Mouse (Mus musculus) MEL (cell line): ENCODE measurements around the gene Commd7. TPM values are rescaled to one million over a fixed set of nuclear protein-coding genes. Genes with fewer than 3 reads are reported as not detected.

Source experiments
- DNase-seq: peaks from one replicate; pipeline ENCODE4 v3.0.0; 2011; ENCODE audit warnings: low read depth, low spot score
- H3K27ac ChIP-seq: 2 replicates; pipeline ENCODE4 v1.5.1; 2012; ENCODE audit warnings: low read depth, mild to moderate bottlenecking, control low read depth, low read length, moderate library complexity; ENCODE audit not compliant: control insufficient read depth
- H3K27me3 ChIP-seq, 2 experiments: fragments of 150-350 bp in 1 of 2; sonication (generic) in 1 of 2; 2 replicates each; pipeline ENCODE4 v1.6.1; 2012; ENCODE audit warnings: low read length in 2 of 2, mild to moderate bottlenecking in 2 of 2, improper control_type of control experiment in 1 of 2, moderate library complexity in 1 of 2; ENCODE audit not compliant: insufficient read depth in 2 of 2, control insufficient read depth in 1 of 2
- H3K36me3 ChIP-seq, 2 experiments: 2 replicates each; pipeline ENCODE4 v1.6.1; 2012 to 2014; ENCODE audit warnings: low read length in 2 of 2, improper control_type of control experiment in 1 of 2, inconsistent platforms in 1 of 2, mild to moderate bottlenecking in 1 of 2; ENCODE audit not compliant: insufficient read depth in 2 of 2, control insufficient read depth in 1 of 2
- H3K4me1 ChIP-seq, 2 experiments: fragments of 150-350 bp in 1 of 2; sonication (generic) in 1 of 2; 2 replicates each; pipeline ENCODE4 v1.6.1; 2012; ENCODE audit warnings: low read length in 2 of 2, improper control_type of control experiment in 1 of 2, mild to moderate bottlenecking in 1 of 2; ENCODE audit not compliant: insufficient read depth in 2 of 2, control insufficient read depth in 1 of 2
- H3K4me3 ChIP-seq, 2 experiments: fragments of 150-350 bp in 1 of 2; sonication (generic) in 1 of 2; 2 replicates each; pipeline ENCODE4 v1.5.1; 2012; ENCODE audit warnings: low read depth in 2 of 2, low read length in 2 of 2, mild to moderate bottlenecking in 2 of 2, moderate library complexity in 2 of 2, control low read depth in 1 of 2, improper control_type of control experiment in 1 of 2; ENCODE audit not compliant: control insufficient read depth in 1 of 2, insufficient read depth in 1 of 2
- H3K79me2 ChIP-seq: 2 replicates; pipeline ENCODE4 v1.6.1; 2012; ENCODE audit warnings: mild to moderate bottlenecking, low read length, moderate library complexity; ENCODE audit not compliant: control insufficient read depth, poor library complexity, insufficient read depth
- H3K9ac ChIP-seq: 2 replicates; pipeline ENCODE4 v1.6.1; 2012; ENCODE audit warnings: low read depth, mild to moderate bottlenecking, control low read depth, low read length, moderate library complexity; ENCODE audit not compliant: control insufficient read depth, poor library complexity, severe bottlenecking
- H3K9me3 ChIP-seq: fragments of 150-350 bp; sonication (generic); replicated peaks from 2 replicates; pipeline ENCODE4 v1.6.1; 2012; ENCODE audit warnings: mild to moderate bottlenecking, low read length, improper control_type of control experiment, moderate library complexity; ENCODE audit not compliant: insufficient read depth
- CHD1 ChIP-seq: IDR thresholded peaks from 2 replicates; pipeline ENCODE4 v1.6.1; 2012; ENCODE audit warnings: low read depth, mild to moderate bottlenecking, inconsistent platforms, low read length, improper control_type of control experiment
- CHD2 ChIP-seq: IDR thresholded peaks from 2 replicates; pipeline ENCODE4 v1.6.1; 2011; ENCODE audit warnings: low read length, improper control_type of control experiment
- E2F4 ChIP-seq: IDR thresholded peaks from 2 replicates; pipeline ENCODE4 v1.6.1; 2011; ENCODE audit warnings: low read depth, low read length, improper control_type of control experiment, borderline replicate concordance
- GABPA ChIP-seq: IDR thresholded peaks from 2 replicates; pipeline ENCODE4 v1.6.1; 2012; ENCODE audit warnings: low read depth, mild to moderate bottlenecking, inconsistent platforms, low read length, improper control_type of control experiment, moderate library complexity
- HCFC1 ChIP-seq: IDR thresholded peaks from 2 replicates; pipeline ENCODE4 v1.6.1; 2012; ENCODE audit warnings: low read depth, mild to moderate bottlenecking, inconsistent platforms, low read length, improper control_type of control experiment, moderate library complexity
- JUND ChIP-seq: IDR thresholded peaks from 2 replicates; pipeline ENCODE4 v1.6.1; 2011; ENCODE audit warnings: low read depth, mild to moderate bottlenecking, improper control_type of control experiment, low read length
- MAFK ChIP-seq: IDR thresholded peaks from 2 replicates; pipeline ENCODE4 v1.6.1; 2011; ENCODE audit warnings: low read depth, mild to moderate bottlenecking, low read length, improper control_type of control experiment, borderline replicate concordance
- MAZ ChIP-seq: IDR thresholded peaks from 2 replicates; pipeline ENCODE4 v1.6.1; 2012; ENCODE audit warnings: low read depth, mild to moderate bottlenecking, inconsistent platforms, low read length, improper control_type of control experiment
- MEF2A ChIP-seq: IDR thresholded peaks from 2 replicates; pipeline ENCODE4 v1.6.1; 2014; ENCODE audit warnings: low read depth, mild to moderate bottlenecking, inconsistent platforms, low read length, improper control_type of control experiment; ENCODE audit not compliant: poor library complexity, insufficient replicate concordance, severe bottlenecking; ENCODE audit errors: extremely low read depth
- MYC ChIP-seq: IDR thresholded peaks from 2 replicates; pipeline ENCODE4 v1.6.1; 2011; ENCODE audit warnings: low read depth, mild to moderate bottlenecking, low read length, improper control_type of control experiment, moderate library complexity
- POLR2A ChIP-seq, 2 experiments: IDR thresholded peaks; 2 replicates each; pipeline ENCODE4 v1.6.1; 2011 to 2012; ENCODE audit warnings: low read length in 2 of 2, mild to moderate bottlenecking in 2 of 2, control low read depth in 1 of 2, improper control_type of control experiment in 1 of 2, low read depth in 1 of 2, moderate library complexity in 1 of 2; ENCODE audit not compliant: control insufficient read depth in 1 of 2, insufficient read depth in 1 of 2, poor library complexity in 1 of 2
- POLR2AphosphoS2 ChIP-seq: IDR thresholded peaks from 2 replicates; pipeline ENCODE4 v1.6.1; 2011; ENCODE audit warnings: low read length, improper control_type of control experiment
- POLR2AphosphoS5 ChIP-seq: IDR thresholded peaks from 2 replicates; pipeline ENCODE4 v1.6.1; 2012; ENCODE audit warnings: low read depth, borderline replicate concordance, mild to moderate bottlenecking, inconsistent platforms, low read length, moderate library complexity, mixed read lengths
- RAD21 ChIP-seq: IDR thresholded peaks from 2 replicates; pipeline ENCODE4 v1.6.1; 2011; ENCODE audit warnings: mild to moderate bottlenecking, low read depth, low read length, improper control_type of control experiment
- RCOR1 ChIP-seq: IDR thresholded peaks from 2 replicates; pipeline ENCODE4 v1.6.1; 2012; ENCODE audit warnings: low read depth, mild to moderate bottlenecking, inconsistent platforms, low read length, improper control_type of control experiment
- SIN3A ChIP-seq: IDR thresholded peaks from 2 replicates; pipeline ENCODE4 v1.6.1; 2012; ENCODE audit warnings: low read length, improper control_type of control experiment, inconsistent platforms
- TBP ChIP-seq: IDR thresholded peaks from 2 replicates; pipeline ENCODE4 v1.8.0; 2011; ENCODE audit warnings: low read depth, low read length, improper control_type of control experiment
- TCF12 ChIP-seq: IDR thresholded peaks from 2 replicates; pipeline ENCODE4 v1.6.1; 2014; ENCODE audit warnings: low read depth, mild to moderate bottlenecking, inconsistent platforms, low read length, improper control_type of control experiment, moderate library complexity
- USF2 ChIP-seq, 2 experiments: IDR thresholded peaks; 2 replicates each; pipeline ENCODE4 v1.6.1; 2011 to 2012; ENCODE audit warnings: improper control_type of control experiment in 2 of 2, low read length in 2 of 2, borderline replicate concordance in 1 of 2, inconsistent platforms in 1 of 2, low read depth in 1 of 2, mild to moderate bottlenecking in 1 of 2; ENCODE audit not compliant: insufficient read depth in 1 of 2
- ZC3H11A ChIP-seq: IDR thresholded peaks from 2 replicates; pipeline ENCODE4 v1.6.1; 2012; ENCODE audit warnings: low read depth, mild to moderate bottlenecking, inconsistent platforms, low read length, improper control_type of control experiment
- ZKSCAN1 ChIP-seq: IDR thresholded peaks from 2 replicates; pipeline ENCODE4 v1.6.1; 2012; ENCODE audit warnings: low read depth, mild to moderate bottlenecking, inconsistent platforms, low read length, improper control_type of control experiment, moderate library complexity
- ZMIZ1 ChIP-seq: IDR thresholded peaks from 2 replicates; pipeline ENCODE4 v1.6.1; 2012; ENCODE audit warnings: low read depth, mild to moderate bottlenecking, inconsistent platforms, low read length, improper control_type of control experiment, moderate library complexity
- polyA plus RNA-seq, 2 experiments: library from polyadenylated mRNA; stranded (reverse) in 1 of 2; unstranded in 1 of 2; fragments of >175 nt in 1 of 2; fragments of >200 nt in 1 of 2; gene quantifications; 2 replicates each; pipeline versions ENCODE4 v1.2.1 to v1.2.4; 2012; ENCODE audit warnings: low replicate concordance in 2 of 2, low read depth in 1 of 2; ENCODE audit not compliant: insufficient read length in 2 of 2, insufficient read depth in 1 of 2, missing spikeins in 1 of 2
- total RNA-seq: library from RNA; depleted of rRNA; stranded (reverse); fragments of 300-350 nt; gene quantifications from 2 replicates; pipeline ENCODE4 v1.2.3, GENCODE M21; 2012

Gene Commd7
- total and polyA plus RNA-seq, 3 experiments: 25.5 to 36.1 TPM; not detected in 1

DNA sequence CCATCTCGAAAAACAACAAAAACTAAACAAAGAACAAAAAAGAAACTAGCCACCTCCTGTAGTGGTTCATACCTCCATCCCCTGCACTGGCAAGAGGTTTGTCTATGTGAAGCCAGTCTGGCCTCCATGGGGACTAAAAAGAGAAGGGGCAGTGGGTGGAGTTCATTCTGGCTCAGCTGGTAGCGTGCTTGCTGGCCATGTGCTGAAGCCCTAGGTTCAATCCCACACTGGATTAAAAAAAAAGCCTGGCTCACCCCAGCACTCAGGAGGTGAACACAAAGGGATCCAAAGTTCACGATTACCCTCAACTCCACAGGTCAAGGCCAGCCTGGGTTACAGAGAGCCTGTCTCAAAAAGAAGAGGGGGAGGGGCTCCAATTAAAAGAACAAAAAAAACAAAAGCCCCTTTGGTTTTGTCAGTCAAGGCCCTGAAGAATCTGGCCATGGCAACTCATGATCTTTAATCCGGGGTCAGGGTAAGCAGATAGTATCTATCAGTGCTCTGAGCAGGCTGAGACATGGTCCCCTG is 52.1 kb downstream of the Commd7 start:
- Histone ChIP-seq H3K4me1 (peaks cover 9 to 39% of the 10 kb centered on the region in 2 experiments), H3K9me3 (no peaks in the 10 kb centered on the region), H3K9ac (no peak overlapping the region), H3K27me3 (no peaks in the 10 kb centered on the region), H3K27ac (no peak overlapping the region), H3K36me3 (peaks cover 0 to 28% of the 10 kb centered on the region in 2 experiments; a peak in 2 of 4 replicates), H3K4me3 (no peak overlapping the region), H3K79me2 (peaks cover 5% of the 10 kb centered on the region; the same call in 1 of the 2 replicates)
- TF ChIP-seq TBP (no peak), TCF12 (no peak), MYC (no peak), RAD21 (no peak), MAFK (no peak), SIN3A (no peak), CHD2 (no peak), ZKSCAN1 (no peak)
- DNase-seq: no peak

DNA sequence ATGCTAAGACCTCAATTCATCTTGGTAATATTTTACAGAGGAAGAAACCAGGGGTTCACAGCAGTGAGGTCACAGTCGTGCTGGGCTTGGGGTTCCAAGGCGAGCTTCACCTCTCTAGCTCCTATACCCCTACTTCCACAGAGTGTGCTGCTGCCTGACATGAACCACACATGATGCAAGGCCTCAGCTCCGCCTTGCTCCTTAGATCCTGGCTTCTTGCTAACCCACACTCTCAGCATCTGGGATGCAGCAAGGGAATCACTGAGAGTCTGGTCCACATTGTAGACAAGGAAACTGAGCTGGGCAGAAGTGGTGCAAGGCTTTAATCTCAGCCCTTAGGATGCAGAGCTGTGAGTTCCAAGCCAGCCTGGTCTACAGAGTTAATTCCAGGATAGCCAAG is 52.5 kb downstream of the Commd7 start:
- Histone ChIP-seq H3K36me3 (peaks cover 0 to 30% of the 10 kb centered on the region in 2 experiments; a peak in 2 of 4 replicates), H3K9me3 (no peaks in the 10 kb centered on the region), H3K9ac (no peak overlapping the region), H3K79me2 (peaks cover 5% of the 10 kb centered on the region; the same call in 1 of the 2 replicates), H3K4me1 (peaks cover 13 to 43% of the 10 kb centered on the region in 2 experiments), H3K27me3 (no peaks in the 10 kb centered on the region), H3K4me3 (no peak overlapping the region), H3K27ac (no peak overlapping the region)
- no peak for TF ChIP-seq RCOR1
- no peak for TF ChIP-seq CHD1
- no peak for TF ChIP-seq JUND
- no peak for TF ChIP-seq MAZ
- TF ChIP-seq CHD2: no peak
- no peak for TF ChIP-seq SIN3A
- no peak for TF ChIP-seq ZC3H11A
- no peak for TF ChIP-seq POLR2AphosphoS2
- TF ChIP-seq HCFC1: no peak
- TF ChIP-seq POLR2A (IDR thresholded peaks at IDR 0.05; ENCODE audit: control insufficient read depth in 1 of 2, insufficient read depth in 1 of 2, low read depth in 1 of 2, low read length in 2 of 2, poor library complexity in 1 of 2): no peak
- TF ChIP-seq E2F4: no peak
- no peak for TF ChIP-seq POLR2AphosphoS5
- no peak for TF ChIP-seq ZMIZ1
- no peak for TF ChIP-seq MEF2A
- no peak for TF ChIP-seq MYC
- no peak for TF ChIP-seq ZKSCAN1
- TF ChIP-seq USF2 (IDR thresholded peaks at IDR 0.05; ENCODE audit: borderline replicate concordance in 1 of 2, insufficient read depth in 1 of 2, low read depth in 1 of 2, low read length in 2 of 2): no peak
- no peak for TF ChIP-seq GABPA
- TF ChIP-seq TCF12: no peak
- no peak for DNase-seq
